Mouse (Mus musculus) layer of hippocampus, adult 6 months (tissue): ENCODE measurements around the gene Bhlhe40. TPM values are rescaled to one million over a fixed set of nuclear protein-coding genes. Genes with fewer than 3 reads are reported as not detected.

Experiments
- long read RNA-seq, 2 experiments: library from polyadenylated mRNA; unstranded; transcript quantifications; one replicate each; pipeline ENCODE4 v2.0.0; 2019 to 2020
- polyA plus RNA-seq: library from polyadenylated mRNA; unstranded; fragments of <200 nt; fragmentation: Nextera tagmentation; gene quantifications from 2 replicates; pipeline ENCODE4 v1.2.3, GENCODE M21; 2021

Gene Bhlhe40
- polyA plus RNA-seq = 39.2 and 40.2 TPM in 2 replicates
- long read RNA-seq, experiment 1, transcript Bhlhe40-204 (1 exons, 2,620 nt) = minor isoform, 10 of 77 reads
- long read RNA-seq, experiment 1, transcript Bhlhe40-201 (5 exons, 3,113 nt) = major isoform, 57 of 77 reads
- long read RNA-seq, experiment 1, partial matches to known transcripts = 5 of 77 reads
- long read RNA-seq, experiment 1, other reads (novel, unspliced or antisense) = 5 of 77 reads
- long read RNA-seq, experiment 2, transcript Bhlhe40-204 (1 exons, 2,620 nt) = minor isoform, 40 of 433 reads
- long read RNA-seq, experiment 2, transcript Bhlhe40-201 (5 exons, 3,113 nt) = major isoform, 375 of 433 reads
- long read RNA-seq, experiment 2, partial matches to known transcripts = 9 of 433 reads
- long read RNA-seq, experiment 2, other reads (novel, unspliced or antisense) = 9 of 433 reads

GRCm38 (mm10) chr6:108660206-108660877, at the start of gene Bhlhe40:
Bhlhe40 (plus strand) TSS chr6:108660629.

Other genes starting within 250 kb of the Bhlhe40 start
- gene Arl8b, start 122.5 kb downstream of the Bhlhe40 start, polyA plus RNA-seq = 156 and 186 TPM in 2 replicates
- 3.7 and 4.9 TPM in 2 replicates for gene Edem1, start 168.0 kb downstream of the Bhlhe40 start, polyA plus RNA-seq